Comparison of ENCODE assay signal across 30 mouse cellular contexts in genomic region chr7:81842141-81842540, GRCm38 (mm10). TPM values are rescaled to one million over a fixed set of nuclear protein-coding genes. Genes with fewer than 3 reads are reported as not detected.
A peak's percentile ranks its signal among the peaks of the same experiment; 100 is the strongest.
DNase-seq lines count a peak whose midpoint lies in the region; ATAC-seq and TF ChIP-seq lines count a peak whose summit lies in the region.
"Had no signal": no experiment of that assay in that cellular context is flagged by ENCODE, and none has a peak within 500 bp of the region (broad histone marks: within the 10 kb centered on the region; RNA-seq: fewer than 3 reads in every experiment).

No protein-coding gene starts in this region.

- TF ChIP-seq POLR2A in olfactory bulb, adult 2 months (IDR thresholded peaks at IDR 0.05; ENCODE audit: insufficient read depth, low read depth, low read length): no peak

- H3K4me2 ChIP-seq in midbrain, embryonic 11.5 days: no peak overlapping the region
- no peak overlapping the region for H3K4me2 ChIP-seq in midbrain, postnatal 0 days (ENCODE audit: low read depth, low read length, poor library complexity, severe bottlenecking)
- no peak overlapping the region for H3K4me2 ChIP-seq in hindbrain, embryonic 13.5 days
- H3K4me2 ChIP-seq: embryonic facial prominence, embryonic 12.5 days; forebrain, embryonic 12.5 days had no signal

- H3K4me3 ChIP-seq in gastrocnemius, adult 2 months: no peak overlapping the region
- H3K4me3 ChIP-seq in midbrain, embryonic 11.5 days (ENCODE audit: low read depth, low read length): no peak overlapping the region
- H3K4me3 ChIP-seq in midbrain, postnatal 0 days (ENCODE audit: low read depth, low read length): no peak overlapping the region
- no peak overlapping the region for H3K4me3 ChIP-seq in olfactory bulb, adult 2 months (ENCODE audit: insufficient read depth, low read depth, low read length)
- H3K4me3 ChIP-seq in hindbrain, embryonic 13.5 days: no peak overlapping the region
- H3K4me3 ChIP-seq: embryonic facial prominence, embryonic 10.5 days; embryonic facial prominence, embryonic 12.5 days; erythroblast, embryonic 14.5 days; forebrain, embryonic 10.5 days; forebrain, embryonic 12.5 days had no signal

- no peak for DNase-seq in gastrocnemius, adult 2 months
- no peak for DNase-seq in gastrocnemius, adult 8-10 months (ENCODE audit: low spot score in 2 of 2)
- peak; percentile 61 for DNase-seq in midbrain, embryonic 11.5 days (ENCODE audit: low spot score, missing footprints)
- no peak for DNase-seq in midbrain, postnatal 0 days (ENCODE audit: low spot score)
- DNase-seq: adrenal gland, adult 8-10 months; B cell, adult 2 months; cerebellum, adult 11-12 months; cerebellum, adult 2 months; cerebellum, adult 9-10 months; cerebellum, postnatal 10 days; cerebellum, postnatal 25 days had no signal

- no peak for ATAC-seq in midbrain, embryonic 11.5 days (ENCODE audit: low FRiP score)
- ATAC-seq in midbrain, postnatal 0 days (ENCODE audit: low FRiP score): no peak
- no peak for ATAC-seq in hindbrain, embryonic 13.5 days (ENCODE audit: low FRiP score)
- ATAC-seq: activated CD4-positive, CD25-positive, alpha-beta regulatory T cell, adult 4 months; CD4-positive, CD25-positive, alpha-beta regulatory T cell, adult 4 months; forebrain, embryonic 14.5 days; forebrain, embryonic 16.5 days; Patski had no signal

- H3K27ac ChIP-seq in gastrocnemius, adult 2 months: peak overlapping the region; percentile 93
- no peak overlapping the region for H3K27ac ChIP-seq in midbrain, embryonic 11.5 days (ENCODE audit: low read depth, low read length)
- H3K27ac ChIP-seq in midbrain, postnatal 0 days (ENCODE audit: low read depth, low read length): no peak overlapping the region
- peak overlapping the region; percentile 83 for H3K27ac ChIP-seq in olfactory bulb, adult 2 months (ENCODE audit: insufficient read depth, low read depth, low read length)
- no peak overlapping the region for H3K27ac ChIP-seq in hindbrain, embryonic 13.5 days
- H3K27ac ChIP-seq: embryonic facial prominence, embryonic 10.5 days; embryonic facial prominence, embryonic 12.5 days; forebrain, embryonic 10.5 days; forebrain, embryonic 12.5 days had no signal

- no peak overlapping the region for H3K9ac ChIP-seq in midbrain, embryonic 11.5 days (ENCODE audit: low read length)
- H3K9ac ChIP-seq in midbrain, postnatal 0 days (replicated peaks; ENCODE audit: low read length, poor library complexity, severe bottlenecking): no peak overlapping the region
- H3K9ac ChIP-seq in hindbrain, embryonic 13.5 days: no peak overlapping the region
- H3K9ac ChIP-seq: embryonic facial prominence, embryonic 12.5 days; forebrain, embryonic 12.5 days had no signal

- TF ChIP-seq CTCF in gastrocnemius, adult 2 months (IDR thresholded peaks at IDR 0.05): no peak
- no peak for TF ChIP-seq CTCF in midbrain, postnatal 0 days (IDR thresholded peaks at IDR 0.05)
- no peak for TF ChIP-seq CTCF in olfactory bulb, adult 2 months (IDR thresholded peaks at IDR 0.05; ENCODE audit: insufficient read depth, low read depth, low read length)

- no peaks in the 10 kb centered on the region for H3K4me1 ChIP-seq in midbrain, embryonic 11.5 days (ENCODE audit: control insufficient read depth, insufficient read depth, low read length)
- H3K4me1 ChIP-seq in midbrain, postnatal 0 days (ENCODE audit: insufficient read depth, low read length): no peaks in the 10 kb centered on the region; the same call in 1 of the 2 replicates
- H3K4me1 ChIP-seq in olfactory bulb, adult 2 months (ENCODE audit: control insufficient read depth, insufficient read depth, low read length): peaks cover 16% of the 10 kb centered on the region
- peaks cover 6% of the 10 kb centered on the region; the same call in 1 of the 2 replicates for H3K4me1 ChIP-seq in hindbrain, embryonic 13.5 days (replicated peaks)

- no peaks in the 10 kb centered on the region for H3K27me3 ChIP-seq in midbrain, embryonic 11.5 days (ENCODE audit: control insufficient read depth, insufficient read depth, low read length)
- H3K27me3 ChIP-seq in midbrain, postnatal 0 days (ENCODE audit: insufficient read depth, low read length): no peaks in the 10 kb centered on the region
- no peaks in the 10 kb centered on the region for H3K27me3 ChIP-seq in hindbrain, embryonic 13.5 days
- H3K27me3 ChIP-seq: CH12.LX; embryonic facial prominence, embryonic 12.5 days; forebrain, embryonic 12.5 days; Patski had no signal

- no peaks in the 10 kb centered on the region for H3K9me3 ChIP-seq in midbrain, embryonic 11.5 days (ENCODE audit: control insufficient read depth, low read length)
- no peaks in the 10 kb centered on the region for H3K9me3 ChIP-seq in midbrain, postnatal 0 days (ENCODE audit: low read length)
- no peaks in the 10 kb centered on the region for H3K9me3 ChIP-seq in hindbrain, embryonic 13.5 days
- H3K9me3 ChIP-seq: embryonic facial prominence, embryonic 10.5 days; embryonic facial prominence, embryonic 12.5 days; forebrain, embryonic 10.5 days; forebrain, embryonic 12.5 days; G1E had no signal

- WGBS in midbrain, embryonic 11.5 days: 89% methylated on average over 7 of the region's 7 CpGs
- WGBS in midbrain, postnatal 0 days: 90% methylated on average over 7 of the region's 7 CpGs
- WGBS in olfactory bulb, adult 2 months: 83% methylated on average over 7 of the region's 7 CpGs
- 88% methylated on average over 7 of the region's 7 CpGs for WGBS in hindbrain, embryonic 13.5 days

- intact Hi-C loops in gastrocnemius, adult 2 months (cut with DNase I): no loop called here

- H3K36me3 ChIP-seq in midbrain, embryonic 11.5 days (ENCODE audit: control insufficient read depth, insufficient read depth, low read length): no peaks in the 10 kb centered on the region
- H3K36me3 ChIP-seq in midbrain, postnatal 0 days (ENCODE audit: insufficient read depth, low read length): no peaks in the 10 kb centered on the region
- no peaks in the 10 kb centered on the region for H3K36me3 ChIP-seq in hindbrain, embryonic 13.5 days
- H3K36me3 ChIP-seq: embryonic facial prominence, embryonic 10.5 days; embryonic facial prominence, embryonic 12.5 days; forebrain, embryonic 10.5 days; forebrain, embryonic 12.5 days; G1E had no signal

RNA-seq across cellular contexts. Expression of gene Btbd1, which starts 12.9 kb away (rescaled TPM):
- total RNA-seq in gastrocnemius, adult 2 months (2021): 100 to 1,000 TPM; 145 to 194 TPM
- 100 to 1,000 TPM; 148 to 159 (median 152) TPM for total RNA-seq in gastrocnemius, adult 8-10 months (2022)
- 102 and 106 TPM in 2 replicates for polyA plus RNA-seq in midbrain, embryonic 11.5 days (2014; fragmentation: Nextera tagmentation; extraction: Ambion mirVana)
- total RNA-seq in midbrain, postnatal 0 days (2014; rRNA removed): 112 and 127 TPM in 2 replicates
- polyA plus RNA-seq in midbrain, postnatal 0 days (2015; fragmentation: Nextera tagmentation; extraction: Ambion mirVana): 85.4 and 92.5 TPM in 2 replicates
- polyA plus RNA-seq in olfactory bulb, adult 2 months (2012; ENCODE audit: insufficient read depth, insufficient read length, low replicate concordance, missing spikeins): 204 and 340 TPM in 2 replicates
- 87.2 and 95.1 TPM in 2 replicates for polyA plus RNA-seq in hindbrain, embryonic 13.5 days (2015; fragmentation: Nextera tagmentation; extraction: Ambion mirVana)

RNA-seq across cellular contexts. Expression of gene Gm10160, which starts 13.5 kb away (rescaled TPM):
- total RNA-seq in gastrocnemius, adult 2 months (2021): not detected
- total RNA-seq in gastrocnemius, adult 8-10 months (2022): not detected
- polyA plus RNA-seq in midbrain, embryonic 11.5 days (2014; fragmentation: Nextera tagmentation; extraction: Ambion mirVana): not detected in 2 replicates
- total RNA-seq in midbrain, postnatal 0 days (2014; rRNA removed): not detected in 2 replicates
- not detected in 2 replicates for polyA plus RNA-seq in midbrain, postnatal 0 days (2015; fragmentation: Nextera tagmentation; extraction: Ambion mirVana)
- polyA plus RNA-seq in olfactory bulb, adult 2 months (2012; ENCODE audit: insufficient read depth, insufficient read length, low replicate concordance, missing spikeins): not detected in 2 replicates
- polyA plus RNA-seq in hindbrain, embryonic 13.5 days (2015; fragmentation: Nextera tagmentation; extraction: Ambion mirVana): not detected in 2 replicates
- total RNA-seq: adrenal gland, adult 18-20 months; adrenal gland, adult 8-10 months; adrenal gland, postnatal 14 days; adrenal gland, postnatal 36 days; CH12.LX; G1E had no signal
- polyA plus RNA-seq: activated CD4-positive, CD25-positive, alpha-beta regulatory T cell, adult 4 months; CD4-positive, CD25-positive, alpha-beta regulatory T cell, adult 4 months; cerebellum, adult 2 months; cortical plate, adult 2 months; embryonic facial prominence, embryonic 10.5 days; embryonic facial prominence, embryonic 12.5 days; embryonic facial prominence, embryonic 14.5 days; erythroblast, embryonic 14.5 days; forebrain, embryonic 10.5 days; forebrain, embryonic 12.5 days; forebrain, embryonic 14.5 days; forebrain, embryonic 16.5 days; G1E; Patski had no signal

RNA-seq across cellular contexts. Expression of gene Tm6sf1, which starts 16.7 kb away (rescaled TPM):
- total RNA-seq in gastrocnemius, adult 2 months (2021): 10 to 100 TPM in 1 of 2 experiments, 1 to 10 TPM in 1; 5.8 to 13.1 TPM
- total RNA-seq in gastrocnemius, adult 8-10 months (2022): 1 to 10 TPM; 3.5 to 5.0 (median 4.4) TPM
- 13.1 and 13.4 TPM in 2 replicates for polyA plus RNA-seq in midbrain, embryonic 11.5 days (2014; fragmentation: Nextera tagmentation; extraction: Ambion mirVana)
- 8.7 and 15.2 TPM in 2 replicates for total RNA-seq in midbrain, postnatal 0 days (2014; rRNA removed)
- 7.9 and 9.8 TPM in 2 replicates for polyA plus RNA-seq in midbrain, postnatal 0 days (2015; fragmentation: Nextera tagmentation; extraction: Ambion mirVana)
- polyA plus RNA-seq in olfactory bulb, adult 2 months (2012; ENCODE audit: insufficient read depth, insufficient read length, low replicate concordance, missing spikeins): not detected in 2 replicates
- polyA plus RNA-seq in hindbrain, embryonic 13.5 days (2015; fragmentation: Nextera tagmentation; extraction: Ambion mirVana): 10.1 and 11.2 TPM in 2 replicates
- polyA plus RNA-seq: G1E had no signal

RNA-seq across cellular contexts. Expression of gene 3110040N11Rik, which starts 52.9 kb away (rescaled TPM):
- 10 to 100 TPM; 17.3 to 23.7 TPM for total RNA-seq in gastrocnemius, adult 2 months (2021)
- total RNA-seq in gastrocnemius, adult 8-10 months (2022): 10 to 100 TPM; 20.4 to 26.0 (median 23.4) TPM
- polyA plus RNA-seq in midbrain, embryonic 11.5 days (2014; fragmentation: Nextera tagmentation; extraction: Ambion mirVana): 46.3 and 51.2 TPM in 2 replicates
- total RNA-seq in midbrain, postnatal 0 days (2014; rRNA removed): 34.7 and 48.7 TPM in 2 replicates
- 51.3 and 54.6 TPM in 2 replicates for polyA plus RNA-seq in midbrain, postnatal 0 days (2015; fragmentation: Nextera tagmentation; extraction: Ambion mirVana)
- polyA plus RNA-seq in olfactory bulb, adult 2 months (2012; ENCODE audit: insufficient read depth, insufficient read length, low replicate concordance, missing spikeins): not detected in 2 replicates
- polyA plus RNA-seq in hindbrain, embryonic 13.5 days (2015; fragmentation: Nextera tagmentation; extraction: Ambion mirVana): 52.7 and 53.5 TPM in 2 replicates

Comparison
In these comparisons a context has a peak if more than half of its experiments do, and no peak if none do; other contexts are left out.
1. H3K27ac ChIP-seq: peak in gastrocnemius, adult 2 months (single experiment) and olfactory bulb, adult 2 months (single experiment); none in midbrain, embryonic 11.5 days (single experiment), midbrain, postnatal 0 days (single experiment) and hindbrain, embryonic 13.5 days (single experiment).